Mouse (Mus musculus) heart, adult 2 months (tissue): ENCODE data around the gene Shd.

Experiments used
- CTCF ChIP-seq: fragments of 200-600 bp; IDR thresholded peaks from 2 replicates; pipeline ENCODE4 v1.8.1; 2022; ENCODE audit warnings: antibody characterized with exemption, mild to moderate bottlenecking, moderate library complexity
- EP300 ChIP-seq: fragments of 200-500 bp; IDR thresholded peaks from 2 replicates; pipeline ENCODE4 v1.6.1; 2011; ENCODE audit warnings: low read depth, low read length, control low read depth; ENCODE audit not compliant: insufficient read depth

DNA sequence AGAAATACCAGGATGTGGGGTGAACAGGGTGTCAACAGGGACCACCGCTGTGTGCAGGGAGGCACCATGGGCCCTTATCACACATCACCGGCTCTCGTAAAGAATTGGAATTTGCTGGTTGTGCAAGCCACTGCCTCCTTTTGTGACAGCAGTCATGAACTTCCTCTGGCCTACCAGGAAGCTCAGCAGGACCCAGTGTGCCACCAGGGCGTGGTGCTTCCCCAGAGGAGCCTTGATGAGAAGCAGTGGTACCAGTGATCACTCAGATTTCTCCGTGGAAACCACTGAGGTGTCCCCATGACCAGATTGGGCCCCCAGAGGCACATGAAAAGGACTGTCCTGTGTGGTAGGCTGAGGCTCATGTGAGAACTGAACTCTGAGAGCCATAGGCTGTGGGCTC lies 53.1 kb downstream of the Shd start:
- no peak for TF ChIP-seq EP300
- TF ChIP-seq CTCF, result no peak
